Mouse (Mus musculus) erythroblast, embryonic 14.5 days (primary cell): ENCODE data around the gene Slc50a1.

Experiments
- GATA1 ChIP-seq: IDR thresholded peaks from 2 replicates; pipeline ENCODE4 v1.6.1; 2012; ENCODE audit warnings: low read length, inconsistent platforms, mixed read lengths
- TAL1 ChIP-seq: IDR thresholded peaks from 3 replicates; pipeline ENCODE4 v1.6.1; 2012; ENCODE audit warnings: low read length, inconsistent platforms, mixed read lengths

GRCm38 (mm10) chr3:89281579-89282290 lies 11.4 kb upstream of the Slc50a1 start:
- TF ChIP-seq GATA1 = no peak
- TF ChIP-seq TAL1 = no peak
